Mouse (Mus musculus): ENCODE data around the gene Mtif3.

- no peak for TF ChIP-seq CTCF (IDR thresholded peaks at IDR 0.05)
- no peak for TF ChIP-seq POLR2A (IDR thresholded peaks at IDR 0.05; ENCODE audit: insufficient read depth, low read depth, low read length)
- no peak for TF ChIP-seq EP300 (IDR thresholded peaks at IDR 0.05; ENCODE audit: insufficient read depth, low read depth, low read length)
Measured at GRCm38 (mm10) chr5:146968695-146969393, 5.2 kb upstream of the Mtif3 start.
